Mouse (Mus musculus): ENCODE measurements around the gene Atxn7l1.
A peak's percentile ranks its signal among the peaks of the same experiment; 100 is the strongest.

Gene Atxn7l1

DNA sequence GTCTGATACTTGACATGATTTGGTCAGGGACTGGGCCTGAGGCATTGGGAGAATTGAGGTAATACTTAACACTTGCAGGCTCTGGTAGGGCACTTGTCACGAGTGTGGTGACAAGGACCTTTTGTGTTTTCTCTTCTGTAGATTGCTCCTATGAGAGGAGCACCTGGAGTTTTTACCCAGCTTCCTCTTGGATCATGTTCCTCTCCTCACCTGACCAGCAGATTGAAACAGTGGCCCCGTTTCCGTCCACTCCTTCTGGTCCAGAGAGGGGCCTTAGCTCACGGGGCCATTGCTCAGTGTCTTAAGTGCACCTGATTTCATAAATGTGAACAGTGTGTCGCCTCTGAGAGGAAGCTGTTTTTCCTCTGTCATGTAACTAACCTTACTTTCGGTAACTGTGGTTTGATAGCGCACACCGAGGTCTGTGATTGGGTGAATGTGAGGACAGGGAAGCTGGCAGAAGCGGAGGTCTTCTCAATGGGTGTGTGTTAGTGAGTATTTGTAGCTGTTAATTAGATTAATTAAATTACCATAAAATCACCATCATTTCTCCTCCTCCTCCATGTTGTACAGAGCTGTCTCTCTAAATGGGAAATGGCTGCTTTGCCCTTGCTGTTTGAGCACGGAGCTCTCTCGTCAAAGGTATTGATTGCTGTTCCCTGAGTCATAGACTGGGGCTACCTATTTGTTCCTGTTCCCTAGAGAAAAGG, 35.1 kb downstream of the Atxn7l1 start:
- DNase-seq (ENCODE audit: low spot score), result no peak

GRCm38 (mm10) chr12:33183138-33183627, 35.7 kb downstream of the Atxn7l1 start:
- no peak for DNase-seq (ENCODE audit: low spot score)

DNA sequence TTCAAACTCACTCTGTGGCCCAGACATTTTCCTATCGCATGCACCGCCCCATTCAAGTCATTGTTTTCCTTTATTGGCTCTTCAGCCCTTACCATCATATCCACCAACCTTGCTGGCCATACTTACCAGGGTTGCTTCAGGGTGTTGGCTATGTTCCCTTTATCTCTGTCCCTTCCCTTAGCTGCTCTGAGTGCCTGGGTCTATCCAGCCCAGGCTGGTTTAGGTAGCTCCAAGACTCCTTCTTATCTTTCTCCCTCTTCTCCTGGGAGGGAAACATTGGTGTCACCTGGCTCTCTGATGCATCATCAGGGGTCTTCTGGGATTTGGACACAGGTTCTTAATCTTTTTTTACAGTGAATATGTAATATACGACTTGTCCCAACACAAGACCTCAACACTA, 36.6 kb downstream of the Atxn7l1 start:
- DNase-seq (ENCODE audit: low spot score), result no peak

DNA sequence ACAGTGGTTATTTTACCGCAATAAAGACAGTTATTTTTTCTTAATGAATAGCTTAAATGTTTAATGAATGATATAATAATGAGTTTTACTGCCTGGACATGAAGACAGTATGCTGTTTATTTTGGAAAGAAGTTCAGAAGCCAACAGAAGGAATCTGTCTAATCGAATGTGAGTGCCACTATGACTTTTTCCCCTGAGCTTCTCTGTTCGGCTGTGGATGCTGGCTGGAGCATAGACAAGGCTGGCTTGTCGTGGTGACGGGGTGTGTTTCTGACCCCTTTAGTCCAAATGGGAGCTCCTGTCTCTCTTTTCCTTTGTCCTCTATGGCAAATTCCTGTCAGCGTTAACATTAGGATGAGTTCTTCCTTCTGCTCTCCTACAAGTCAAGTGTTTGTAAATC, 37.6 kb downstream of the Atxn7l1 start:
- DNase-seq (ENCODE audit: low spot score), result no peak

GRCm38 (mm10) chr12:33186331-33186730, 38.8 kb downstream of the Atxn7l1 start:
- DNase-seq (ENCODE audit: low spot score), result no peak

DNA sequence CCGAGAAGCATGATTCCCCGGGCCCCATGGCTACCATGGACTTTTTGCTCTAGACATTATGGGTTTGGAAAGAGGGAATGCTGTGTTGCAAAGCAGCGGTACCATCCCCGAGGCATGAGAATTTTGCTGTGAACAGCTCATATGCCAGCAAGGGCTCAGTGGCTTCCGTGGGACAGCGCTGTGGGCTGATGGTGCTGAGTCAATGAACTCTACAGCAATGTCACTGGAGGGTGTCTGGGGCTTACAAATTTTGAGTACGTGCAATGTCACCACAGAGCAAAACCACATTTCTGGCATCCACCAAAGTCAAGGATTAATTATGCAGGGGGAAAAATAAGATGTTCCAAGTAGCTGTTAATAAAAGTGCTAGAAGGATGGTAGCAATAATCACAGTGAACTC, 42.6 kb downstream of the Atxn7l1 start:
- no peak for DNase-seq (ENCODE audit: low spot score)

DNA sequence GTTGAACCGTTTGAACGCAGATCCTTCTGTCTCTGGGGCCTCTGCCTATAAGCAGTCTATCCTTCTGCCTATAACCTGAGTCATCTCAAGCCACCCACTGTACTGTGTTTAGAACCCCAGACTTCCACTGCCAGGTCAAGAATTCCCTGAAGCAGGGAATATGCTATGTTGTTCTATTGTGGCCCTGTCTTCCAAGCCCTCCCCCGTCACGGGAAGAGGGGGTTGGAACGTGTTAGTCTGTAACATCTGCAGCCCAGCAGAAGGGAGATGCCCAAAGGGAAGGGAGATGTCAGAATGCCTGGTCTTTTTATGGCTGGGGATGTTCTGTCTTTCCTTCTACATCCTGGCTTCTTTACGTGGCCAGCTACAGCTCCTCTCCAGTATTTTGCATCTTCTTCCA, 43.1 kb downstream of the Atxn7l1 start:
- DNase-seq (ENCODE audit: low spot score), result no peak

- DNase-seq (ENCODE audit: low spot score), result no peak
Observed at GRCm38 (mm10) chr12:33193408-33193901, 46.0 kb downstream of the Atxn7l1 start.

DNA sequence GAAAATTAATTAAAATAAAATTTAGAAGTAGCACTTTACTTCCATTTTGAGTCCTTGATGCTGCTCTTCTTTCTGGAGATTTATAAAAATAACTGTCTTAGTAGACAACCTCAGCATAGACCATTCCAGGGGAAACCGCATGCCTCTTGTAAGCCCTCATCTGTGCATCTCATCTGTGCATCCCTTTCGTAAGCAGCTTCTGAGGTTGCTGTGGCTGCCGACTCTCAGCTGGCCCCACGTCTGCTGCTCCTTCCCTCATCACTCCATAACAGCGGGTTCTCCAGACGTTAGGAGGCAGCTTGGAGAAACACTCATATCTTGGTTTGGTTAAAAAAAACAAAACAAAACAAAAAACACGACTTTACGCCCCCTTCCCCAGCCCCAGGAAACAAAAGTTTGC, 47.7 kb downstream of the Atxn7l1 start:
- DNase-seq (ENCODE audit: low spot score), result no peak

- DNase-seq (ENCODE audit: low spot score), result no peak
Observed at GRCm38 (mm10) chr12:33197287-33197686, 49.8 kb downstream of the Atxn7l1 start.

- no peak for DNase-seq (ENCODE audit: low spot score)
Observed at GRCm38 (mm10) chr12:33197746-33198145, 50.3 kb downstream of the Atxn7l1 start.

- no peak for DNase-seq (ENCODE audit: low spot score)
Observed at GRCm38 (mm10) chr12:33201068-33201467, 53.6 kb downstream of the Atxn7l1 start.

- no peak for DNase-seq (ENCODE audit: low spot score)
Observed at GRCm38 (mm10) chr12:33201491-33202210, 54.2 kb downstream of the Atxn7l1 start.

DNA sequence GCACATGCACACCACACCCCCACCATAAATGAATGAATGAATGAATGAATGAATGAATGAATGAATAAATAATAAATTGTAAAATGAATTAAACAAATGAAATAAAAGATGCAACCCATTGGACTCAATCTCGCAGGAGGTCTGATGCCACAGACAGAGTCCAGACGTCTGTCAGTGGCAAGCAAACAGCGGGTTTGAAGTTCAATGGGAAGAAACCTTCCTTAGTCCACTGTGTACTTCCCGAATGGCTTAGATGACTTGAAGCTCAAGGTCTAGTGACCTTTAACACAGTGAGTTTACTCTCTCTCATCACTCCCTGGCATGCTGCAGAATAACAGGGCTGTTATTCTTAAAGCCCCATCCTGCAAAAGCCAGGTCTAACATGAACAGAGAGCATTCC, 57.8 kb downstream of the Atxn7l1 start:
- DNase-seq (ENCODE audit: low spot score), result no peak

DNA sequence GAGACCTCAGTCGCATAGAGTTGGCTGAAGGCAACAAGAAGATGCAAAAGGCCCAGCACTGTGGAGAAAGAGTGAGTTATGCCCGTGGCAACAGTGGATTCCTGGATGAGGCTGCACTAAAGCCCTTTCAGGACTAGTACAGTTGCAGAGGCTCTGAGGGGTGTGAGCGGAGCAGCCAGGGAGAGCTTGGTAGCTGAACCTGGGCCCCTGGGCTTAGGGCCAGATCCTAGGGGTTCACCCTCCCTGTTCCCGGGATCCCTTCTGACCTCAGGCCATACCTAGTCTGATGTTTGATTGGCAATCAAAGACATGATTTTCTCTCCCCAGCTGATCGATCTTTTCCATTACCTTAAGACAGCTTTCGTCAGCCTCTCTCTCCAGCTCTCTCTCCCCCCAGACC, 58.8 kb downstream of the Atxn7l1 start:
- no peak for DNase-seq (ENCODE audit: low spot score)

- no peak for DNase-seq (ENCODE audit: low spot score)
Observed at GRCm38 (mm10) chr12:33210856-33211255, 63.4 kb downstream of the Atxn7l1 start.

- no peak for DNase-seq (ENCODE audit: low spot score)
Observed at GRCm38 (mm10) chr12:33218215-33218859, 70.8 kb downstream of the Atxn7l1 start.

DNA sequence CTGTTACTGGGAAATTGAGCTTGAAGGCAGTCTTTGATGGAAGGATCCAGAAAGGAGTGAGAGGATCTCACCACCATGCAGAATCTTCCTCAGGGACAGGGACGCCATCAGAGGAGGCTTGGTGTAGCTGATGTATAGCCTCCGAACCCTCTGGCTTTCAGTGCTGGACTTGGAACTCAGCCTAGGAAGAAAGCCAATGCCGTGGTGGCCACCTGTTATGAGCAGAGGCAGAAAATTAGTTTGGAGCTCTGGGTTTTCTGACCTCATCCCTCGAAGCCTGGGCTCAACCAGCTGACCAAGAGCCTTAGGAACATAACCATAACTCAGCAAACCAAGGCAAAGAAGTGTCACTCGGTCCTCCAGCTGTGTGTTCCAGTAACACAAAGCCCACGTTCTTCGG, 71.9 kb downstream of the Atxn7l1 start:
- no peak for DNase-seq (ENCODE audit: low spot score)

GRCm38 (mm10) chr12:33220081-33220480, 72.6 kb downstream of the Atxn7l1 start:
- DNase-seq (ENCODE audit: low spot score), result no peak

GRCm38 (mm10) chr12:33220509-33221051, 73.1 kb downstream of the Atxn7l1 start:
- peak; percentile 59 for DNase-seq (ENCODE audit: low spot score)

- DNase-seq (ENCODE audit: low spot score), result no peak
Observed at GRCm38 (mm10) chr12:33222187-33222586, 74.7 kb downstream of the Atxn7l1 start.

DNA sequence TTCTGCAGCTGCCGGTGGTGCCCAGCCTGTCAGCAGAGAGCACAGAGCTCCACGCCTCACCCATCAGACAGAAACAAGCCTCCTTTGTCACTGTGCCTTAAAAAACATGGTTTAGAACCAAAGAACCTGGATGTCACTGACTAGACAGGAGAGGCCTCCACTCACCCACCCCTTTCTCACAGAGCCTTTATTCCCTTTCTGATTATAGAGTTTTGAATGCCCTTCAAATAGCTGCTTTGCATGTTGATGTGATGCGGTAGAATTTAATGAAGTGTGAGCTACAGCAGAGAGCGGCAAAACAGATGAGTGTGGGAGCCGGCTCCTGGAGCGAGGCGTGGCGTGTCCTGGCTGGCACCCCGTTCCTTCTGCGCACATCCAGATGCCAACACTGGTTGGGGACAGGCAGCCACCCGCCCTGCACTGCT, 77.6 kb downstream of the Atxn7l1 start:
- peak; percentile 36 for DNase-seq (ENCODE audit: low spot score)

- DNase-seq (ENCODE audit: low spot score), result no peak
Observed at GRCm38 (mm10) chr12:33225978-33226377, 78.5 kb downstream of the Atxn7l1 start.

Data from left cerebral cortex, adult 11 months (tissue).